Mouse (Mus musculus) heart, postnatal 0 days (tissue): Measurements from ENCODE around the gene Immp2l.

Experiments used
- CTCF ChIP-seq: IDR thresholded peaks from 2 replicates; pipeline ENCODE4 v1.5.1; 2016; ENCODE audit warnings: antibody characterized with exemption, control low read depth, low read depth
- EP300 ChIP-seq: IDR thresholded peaks from 2 replicates; pipeline ENCODE4 v1.6.1; 2016; ENCODE audit warnings: antibody characterized with exemption, low read depth

- TF ChIP-seq CTCF = no peak
- no peak for TF ChIP-seq EP300
Observed at GRCm38 (mm10) chr12:40995618-40996370, 28.1 kb upstream of the Immp2l start.
